Mouse (Mus musculus): ENCODE data around the gene Ralb. TPM values are rescaled to one million over a fixed set of nuclear protein-coding genes. Genes with fewer than 3 reads are reported as not detected.

Gene Ralb
- polyA plus RNA-seq, 1 experiment = 54.6 TPM

DNA sequence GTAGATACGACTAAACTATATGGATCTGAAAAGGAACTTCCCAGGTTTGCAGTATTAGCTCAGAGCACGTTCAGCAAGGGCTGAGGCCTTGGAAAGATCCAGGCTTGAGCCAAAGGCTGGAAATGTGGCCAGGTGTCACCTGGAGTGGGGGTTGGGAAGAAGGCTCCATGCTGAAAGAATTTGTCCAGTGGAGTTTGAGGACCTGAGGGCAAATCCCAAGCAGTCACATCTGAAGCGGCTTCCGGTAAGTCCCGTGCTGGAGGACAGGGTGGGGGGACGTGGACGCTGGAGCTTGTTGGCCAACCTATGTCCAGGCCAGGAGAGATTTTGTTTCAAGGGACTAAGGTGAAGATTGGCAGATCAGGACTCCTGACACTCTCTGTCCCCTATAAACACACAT, 19.2 kb upstream of the Ralb start:
- whole genome bisulfite sequencing = 59% methylated on average over 7 of the region's 7 CpGs
- Histone ChIP-seq H3K27me3 (replicated peaks; ENCODE audit: control insufficient read depth, insufficient read depth, low read length) (no peaks in the 10 kb centered on the region), H3K4me3 (ENCODE audit: insufficient read depth, low read depth, low read length) (no peak overlapping the region; the same call in 1 of the 2 replicates), H3K36me3 (ENCODE audit: control insufficient read depth, insufficient read depth, low read length) (no peaks in the 10 kb centered on the region), H3K27ac (ENCODE audit: insufficient read depth, low read depth, low read length) (peak overlapping the region; percentile 86), H3K4me1 (ENCODE audit: control insufficient read depth, insufficient read depth, low read length) (peaks cover 43% of the 10 kb centered on the region)
- TF ChIP-seq POLR2A (IDR thresholded peaks at IDR 0.05; ENCODE audit: low read depth, low read length) = no peak
- TF ChIP-seq CTCF (conservative IDR thresholded peaks at IDR 0.05; ENCODE audit: insufficient read depth, insufficient read length, low read depth, low read length) = no peak
- DNase-seq = peak; percentile 48

DNA sequence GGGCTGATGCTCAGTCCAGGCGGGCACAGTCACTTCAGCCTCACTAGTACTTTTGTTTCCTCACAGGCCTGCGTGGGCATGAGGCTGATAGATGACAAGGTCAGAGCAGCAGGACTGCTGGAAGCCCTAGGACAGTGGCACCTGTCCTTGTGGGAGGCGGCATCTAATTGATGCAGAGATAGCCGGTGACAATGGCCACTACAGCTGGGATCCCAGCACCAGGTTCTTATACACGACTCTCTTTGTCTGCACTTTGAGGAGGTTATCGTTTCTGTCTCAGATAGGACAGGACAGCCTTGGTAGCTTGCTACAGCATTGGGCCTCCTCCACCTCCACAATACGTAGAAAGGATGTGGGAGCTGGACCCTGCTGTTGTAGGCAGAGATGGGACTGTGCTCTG, 18.8 kb upstream of the Ralb start:
- WGBS = 70% methylated on average over 7 of the region's 7 CpGs
- Histone ChIP-seq H3K4me1 (ENCODE audit: control insufficient read depth, insufficient read depth, low read length) (peaks cover 43% of the 10 kb centered on the region), H3K27ac (ENCODE audit: insufficient read depth, low read depth, low read length) (peak overlapping the region; percentile 86), H3K27me3 (replicated peaks; ENCODE audit: control insufficient read depth, insufficient read depth, low read length) (no peaks in the 10 kb centered on the region), H3K4me3 (ENCODE audit: insufficient read depth, low read depth, low read length) (no peak overlapping the region), H3K36me3 (ENCODE audit: control insufficient read depth, insufficient read depth, low read length) (no peaks in the 10 kb centered on the region)
- TF ChIP-seq CTCF (conservative IDR thresholded peaks at IDR 0.05; ENCODE audit: insufficient read depth, insufficient read length, low read depth, low read length) (no peak), POLR2A (IDR thresholded peaks at IDR 0.05; ENCODE audit: low read depth, low read length) (no peak)
- no peak for DNase-seq

DNA sequence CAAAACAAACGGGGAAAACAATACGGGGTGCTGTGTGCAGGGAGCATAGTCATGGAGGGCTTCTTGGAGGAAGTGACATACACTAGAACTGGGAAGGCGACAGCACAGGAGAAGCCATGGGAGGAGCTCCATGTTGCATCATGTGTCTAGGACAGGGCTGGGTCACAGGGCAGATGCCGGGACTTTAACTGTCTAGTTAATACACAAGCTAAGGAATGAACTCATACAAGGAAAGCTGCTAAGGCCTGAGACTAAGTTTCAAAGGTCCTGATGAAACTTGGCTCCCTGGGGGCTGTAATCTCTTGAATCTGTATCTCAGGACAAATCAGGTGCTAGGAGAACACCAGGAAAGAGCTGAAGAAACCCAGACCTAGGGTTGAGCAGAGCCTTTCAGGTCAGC, 18.1 kb upstream of the Ralb start:
- peak; percentile 91 for DNase-seq
- H3K4me3 ChIP-seq (ENCODE audit: insufficient read depth, low read depth, low read length) = no peak overlapping the region
- WGBS = 61% methylated on average over 4 of the region's 4 CpGs

DNA sequence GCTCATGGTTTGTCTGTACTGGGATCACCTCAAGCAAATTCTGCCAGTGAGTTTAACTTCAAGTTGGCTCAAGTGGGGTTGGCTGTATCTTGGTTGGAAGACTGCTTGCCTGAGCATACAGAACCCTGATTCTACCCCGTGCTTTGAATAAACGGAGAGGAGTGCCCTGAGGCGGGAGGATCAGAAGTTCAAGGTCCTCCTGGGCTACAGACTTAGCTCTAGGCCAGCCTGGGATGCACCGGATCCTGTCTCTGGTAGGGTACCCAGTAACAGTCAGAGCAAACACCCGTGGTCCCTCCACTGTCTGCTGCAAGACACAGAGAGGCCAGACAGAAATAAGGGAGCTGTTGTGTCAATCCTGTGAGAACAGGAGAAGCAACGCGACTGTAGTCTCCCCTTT, 17.1 kb upstream of the Ralb start:
- DNase-seq = peak; percentile 59
- H3K36me3 ChIP-seq (ENCODE audit: control insufficient read depth, insufficient read depth, low read length) = no peaks in the 10 kb centered on the region
- H3K27me3 ChIP-seq (replicated peaks; ENCODE audit: control insufficient read depth, insufficient read depth, low read length) = no peaks in the 10 kb centered on the region
- WGBS = 58% methylated on average over 7 of the region's 7 CpGs
- no peak for TF ChIP-seq POLR2A (IDR thresholded peaks at IDR 0.05; ENCODE audit: low read depth, low read length)
- no peak for TF ChIP-seq CTCF (conservative IDR thresholded peaks at IDR 0.05; ENCODE audit: insufficient read depth, insufficient read length, low read depth, low read length)
- peaks cover 43% of the 10 kb centered on the region for H3K4me1 ChIP-seq (ENCODE audit: control insufficient read depth, insufficient read depth, low read length)
- H3K4me3 ChIP-seq (ENCODE audit: insufficient read depth, low read depth, low read length) = no peak overlapping the region
- H3K27ac ChIP-seq (ENCODE audit: insufficient read depth, low read depth, low read length) = peak overlapping the region; percentile 8; the same call in 1 of the 2 replicates

More for the DNA sequence above, 18.1 kb upstream of the Ralb start:
- peak overlapping the region; percentile 79 for H3K27ac ChIP-seq (ENCODE audit: insufficient read depth, low read depth, low read length)
- H3K27me3 ChIP-seq (replicated peaks; ENCODE audit: control insufficient read depth, insufficient read depth, low read length) = no peaks in the 10 kb centered on the region
- TF ChIP-seq CTCF (conservative IDR thresholded peaks at IDR 0.05; ENCODE audit: insufficient read depth, insufficient read length, low read depth, low read length) (no peak), POLR2A (IDR thresholded peaks at IDR 0.05; ENCODE audit: low read depth, low read length) (no peak)
- H3K36me3 ChIP-seq (ENCODE audit: control insufficient read depth, insufficient read depth, low read length) = no peaks in the 10 kb centered on the region
- H3K4me1 ChIP-seq (ENCODE audit: control insufficient read depth, insufficient read depth, low read length) = peaks cover 47% of the 10 kb centered on the region

DNA sequence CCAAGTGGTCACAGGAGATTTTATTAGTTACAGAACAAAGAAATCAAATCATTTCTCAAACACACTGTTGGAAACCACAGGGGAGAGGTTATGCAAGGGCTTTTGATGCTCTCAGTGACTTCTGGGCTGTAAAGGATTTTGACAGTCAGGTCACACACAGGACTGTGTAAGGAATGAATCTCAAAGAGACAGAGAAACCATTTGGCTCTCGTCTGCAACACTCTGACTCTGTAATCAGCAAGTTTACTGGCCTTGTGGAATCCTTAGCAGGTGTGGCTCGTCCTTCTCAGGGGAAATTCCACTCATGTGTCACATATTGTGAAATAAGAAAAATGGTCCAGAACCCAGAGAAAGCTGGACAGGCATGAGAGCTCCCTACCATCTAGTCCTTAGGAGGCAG, 16.4 kb upstream of the Ralb start:
- no peak for DNase-seq
- TF ChIP-seq CTCF (conservative IDR thresholded peaks at IDR 0.05; ENCODE audit: insufficient read depth, insufficient read length, low read depth, low read length) (no peak), POLR2A (IDR thresholded peaks at IDR 0.05; ENCODE audit: low read depth, low read length) (no peak)
- no peak overlapping the region for H3K4me3 ChIP-seq (ENCODE audit: insufficient read depth, low read depth, low read length)
- H3K36me3 ChIP-seq (ENCODE audit: control insufficient read depth, insufficient read depth, low read length) = no peaks in the 10 kb centered on the region
- no peak overlapping the region for H3K27ac ChIP-seq (ENCODE audit: insufficient read depth, low read depth, low read length)
- peaks cover 43% of the 10 kb centered on the region; the same call in 1 of the 2 replicates for H3K4me1 ChIP-seq (ENCODE audit: control insufficient read depth, insufficient read depth, low read length)
- no peaks in the 10 kb centered on the region for H3K27me3 ChIP-seq (replicated peaks; ENCODE audit: control insufficient read depth, insufficient read depth, low read length)
- 40% methylated on average over 2 of the region's 2 CpGs for WGBS

DNA sequence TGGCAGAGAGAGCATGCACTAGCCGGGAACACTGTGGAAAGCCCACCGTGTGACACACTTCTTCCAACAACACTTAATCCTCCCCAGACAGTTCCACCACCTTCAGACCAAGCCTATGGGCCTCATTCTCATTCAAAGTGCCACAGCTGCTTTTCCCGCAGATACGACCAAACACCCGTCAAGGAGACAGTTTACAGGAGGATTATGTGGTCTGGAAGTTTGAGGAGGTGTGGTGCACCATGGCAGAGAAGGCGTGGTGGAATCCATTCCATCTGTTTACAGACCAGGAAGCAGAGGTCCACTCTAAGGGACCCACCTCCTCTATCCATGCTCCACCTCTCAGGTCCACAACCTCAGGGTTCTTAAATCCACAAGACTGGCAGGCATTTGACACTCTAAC, 14.7 kb upstream of the Ralb start:
- H3K27ac ChIP-seq (ENCODE audit: insufficient read depth, low read depth, low read length) = peak overlapping the region; percentile 12; the same call in 1 of the 2 replicates
- no peaks in the 10 kb centered on the region for H3K36me3 ChIP-seq (ENCODE audit: control insufficient read depth, insufficient read depth, low read length)
- TF ChIP-seq POLR2A (IDR thresholded peaks at IDR 0.05; ENCODE audit: low read depth, low read length) (no peak), CTCF (conservative IDR thresholded peaks at IDR 0.05; ENCODE audit: insufficient read depth, insufficient read length, low read depth, low read length) (no peak)
- H3K4me1 ChIP-seq (ENCODE audit: control insufficient read depth, insufficient read depth, low read length) = peaks cover 31% of the 10 kb centered on the region; the same call in 1 of the 2 replicates
- DNase-seq = no peak
- H3K27me3 ChIP-seq (replicated peaks; ENCODE audit: control insufficient read depth, insufficient read depth, low read length) = no peaks in the 10 kb centered on the region
- 85% methylated on average over 6 of the region's 6 CpGs for WGBS
- H3K4me3 ChIP-seq (ENCODE audit: insufficient read depth, low read depth, low read length) = no peak overlapping the region

DNA sequence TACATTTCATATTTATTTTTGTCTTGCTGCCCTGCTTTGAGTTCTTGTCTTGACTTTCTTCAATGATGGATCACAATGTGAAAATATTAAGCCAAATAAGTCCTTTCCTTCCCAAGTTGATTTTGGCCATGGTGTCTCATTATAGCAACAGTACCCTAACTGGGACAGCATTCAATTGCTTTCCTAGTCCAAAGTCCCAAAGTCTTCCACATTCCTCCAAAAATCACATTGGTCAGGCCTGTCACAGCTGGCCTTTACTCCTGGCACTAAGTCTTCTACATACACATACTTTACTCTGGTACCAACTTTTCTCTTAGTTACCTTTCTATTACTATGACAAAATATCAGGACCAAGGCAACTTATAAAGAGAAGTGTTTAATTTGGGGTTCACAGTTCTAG, 14.2 kb upstream of the Ralb start:
- TF ChIP-seq POLR2A (IDR thresholded peaks at IDR 0.05; ENCODE audit: low read depth, low read length) = no peak
- Histone ChIP-seq H3K4me3 (ENCODE audit: insufficient read depth, low read depth, low read length) (no peak overlapping the region), H3K36me3 (ENCODE audit: control insufficient read depth, insufficient read depth, low read length) (no peaks in the 10 kb centered on the region), H3K27ac (ENCODE audit: insufficient read depth, low read depth, low read length) (0 out of 2 replicates have a peak overlapping the region, but pooled peaks have one; percentile 12), H3K27me3 (replicated peaks; ENCODE audit: control insufficient read depth, insufficient read depth, low read length) (no peaks in the 10 kb centered on the region), H3K4me1 (ENCODE audit: control insufficient read depth, insufficient read depth, low read length) (peaks cover 29% of the 10 kb centered on the region; the same call in 1 of the 2 replicates)
- peak; percentile 67 for DNase-seq

All from kidney, adult 2 months (tissue).